In genomic region chr3:31487596-31487995, GRCm38 (mm10) we compare ENCODE assay signal across 26 mouse cellular contexts.
"Had no signal": no experiment of that assay in that cellular context is flagged by ENCODE, and none has a peak within 500 bp of the region (broad histone marks: within the 10 kb centered on the region; RNA-seq: fewer than 3 reads in every experiment).

No protein-coding gene starts in this region.

- H3K9ac ChIP-seq: heart, embryonic 12.5 days; hindbrain, embryonic 12.5 days; hindbrain, embryonic 14.5 days; intestine, embryonic 15.5 days; limb, embryonic 12.5 days had no signal

- H3K36me3 ChIP-seq: heart, embryonic 10.5 days; heart, embryonic 12.5 days; hindbrain, embryonic 10.5 days; hindbrain, embryonic 12.5 days; intestine, embryonic 15.5 days; limb, embryonic 10.5 days; limb, embryonic 12.5 days had no signal

- H3K4me3 ChIP-seq: gastrocnemius, adult 2 months; heart, embryonic 10.5 days; heart, embryonic 12.5 days; hindbrain, embryonic 10.5 days; hindbrain, embryonic 12.5 days; intestine, embryonic 15.5 days; layer of hippocampus, adult 2 months; left cerebral cortex, adult 2 months; limb, embryonic 10.5 days; limb, embryonic 12.5 days had no signal

- H3K4me1 ChIP-seq: heart, embryonic 10.5 days; heart, embryonic 12.5 days; hindbrain, embryonic 10.5 days; hindbrain, embryonic 12.5 days; intestine, embryonic 15.5 days; limb, embryonic 10.5 days; limb, embryonic 12.5 days had no signal

- ATAC-seq: hindbrain, embryonic 16.5 days; inflammation-experienced regulatory T-cells, adult 6 months; intestine, embryonic 15.5 days; intestine, postnatal 0 days had no signal

- H3K9me3 ChIP-seq: heart, embryonic 10.5 days; hindbrain, embryonic 10.5 days; intestine, embryonic 15.5 days; limb, embryonic 10.5 days; limb, embryonic 12.5 days had no signal

- H3K27me3 ChIP-seq: heart, embryonic 12.5 days; hindbrain, embryonic 12.5 days; intestine, embryonic 15.5 days; limb, embryonic 12.5 days had no signal

- DNase-seq: gastrocnemius, adult 2 months; gastrocnemius, postnatal 10 days; gastrocnemius, postnatal 25 days; heart, adult 18-20 months; heart, postnatal 10 days; heart, postnatal 4 days; kidney, adult 18-20 months; kidney, adult 8-10 months; kidney, postnatal 10 days; kidney, postnatal 25 days; kidney, postnatal 4 days; liver had no signal

- H3K27ac ChIP-seq: gastrocnemius, adult 2 months; heart, embryonic 10.5 days; hindbrain, embryonic 10.5 days; hindbrain, embryonic 12.5 days; hindbrain, embryonic 14.5 days; intestine, embryonic 15.5 days; layer of hippocampus, adult 2 months; left cerebral cortex, adult 2 months; limb, embryonic 10.5 days; limb, embryonic 12.5 days had no signal

- H3K4me2 ChIP-seq: heart, embryonic 12.5 days; hindbrain, embryonic 12.5 days; hindbrain, embryonic 14.5 days; intestine, embryonic 15.5 days; limb, embryonic 12.5 days; liver, embryonic 11.5 days had no signal
